21 mouse cellular contexts compared by ENCODE assay signal in the genomic region with DNA sequence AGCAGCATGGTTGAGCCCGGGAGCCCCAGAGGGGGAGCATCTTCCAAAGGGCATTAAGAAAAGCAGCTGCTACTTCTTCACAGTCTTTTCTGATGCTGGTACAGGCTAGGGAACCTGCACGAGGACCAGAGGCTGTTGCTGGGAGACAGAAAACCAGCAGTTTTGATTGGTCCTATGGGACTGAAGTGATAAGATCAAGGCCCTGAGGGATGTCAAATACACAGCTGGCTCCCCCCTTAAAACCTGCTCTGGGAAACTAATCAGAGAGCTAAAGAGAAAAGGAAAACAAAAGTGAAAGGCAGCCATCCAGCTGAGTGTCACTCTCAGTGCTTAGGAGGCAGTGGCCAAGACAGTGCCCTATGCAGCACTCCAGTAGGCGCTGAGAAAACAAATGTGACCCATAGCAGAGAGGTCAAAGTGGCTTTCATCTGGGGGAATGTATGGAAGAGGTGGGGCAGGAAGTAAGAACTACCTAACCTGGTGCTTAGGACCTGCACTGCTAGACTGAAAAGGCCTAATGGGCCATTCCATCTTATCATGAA. TPM values are rescaled to one million over a fixed set of nuclear protein-coding genes. Genes with fewer than 3 reads are reported as not detected.
DNase-seq lines count a peak whose midpoint lies in the region; ATAC-seq and TF ChIP-seq lines count a peak whose summit lies in the region.
"Had no signal": no experiment of that assay in that cellular context is flagged by ENCODE, and none has a peak within 500 bp of the region (broad histone marks: within the 10 kb centered on the region; RNA-seq: fewer than 3 reads in every experiment).

No protein-coding gene starts in this region.

- H3K27me3 ChIP-seq in lung, postnatal 0 days (replicated peaks; ENCODE audit: insufficient read depth, low read length): no peaks in the 10 kb centered on the region
- H3K27me3 ChIP-seq in midbrain, embryonic 15.5 days (replicated peaks): no peaks in the 10 kb centered on the region
- H3K27me3 ChIP-seq: embryonic facial prominence, embryonic 15.5 days; limb, embryonic 12.5 days; liver, embryonic 15.5 days had no signal

- no peak for TF ChIP-seq EP300 in lung, postnatal 0 days (IDR thresholded peaks at IDR 0.05)

- 0 out of 2 replicates have a peak, but pooled peaks have one; percentile 14 for ATAC-seq in lung, postnatal 0 days
- no peak for ATAC-seq in midbrain, embryonic 15.5 days (replicated peaks)

- 46% methylated on average over 3 of the region's 3 CpGs for WGBS in lung, postnatal 0 days
- 61% methylated on average over 3 of the region's 3 CpGs for WGBS in midbrain, embryonic 15.5 days

- H3K9me3 ChIP-seq in lung, postnatal 0 days (ENCODE audit: low read length): no peaks in the 10 kb centered on the region
- no peaks in the 10 kb centered on the region for H3K9me3 ChIP-seq in midbrain, embryonic 15.5 days
- H3K9me3 ChIP-seq: embryonic facial prominence, embryonic 15.5 days; forebrain, embryonic 10.5 days; G1E; limb, embryonic 12.5 days; liver, embryonic 15.5 days; midbrain, embryonic 10.5 days had no signal

- H3K4me3 ChIP-seq in lung, postnatal 0 days (ENCODE audit: low read depth, low read length): no peak overlapping the region
- H3K4me3 ChIP-seq in brown adipose tissue, adult 24 weeks (ENCODE audit: insufficient read depth, low read depth, low read length): no peak overlapping the region
- H3K4me3 ChIP-seq in midbrain, embryonic 15.5 days: no peak overlapping the region
- H3K4me3 ChIP-seq: embryonic facial prominence, embryonic 15.5 days; forebrain, embryonic 10.5 days; limb, embryonic 12.5 days; liver, embryonic 15.5 days; midbrain, embryonic 10.5 days; myocyte had no signal

- no peak for TF ChIP-seq CTCF in lung, postnatal 0 days (IDR thresholded peaks at IDR 0.05)

- no peak overlapping the region for H3K4me2 ChIP-seq in lung, postnatal 0 days (replicated peaks; ENCODE audit: low read depth, low read length)
- H3K4me2 ChIP-seq in midbrain, embryonic 15.5 days: no peak overlapping the region
- H3K4me2 ChIP-seq: embryonic facial prominence, embryonic 15.5 days; hindbrain, embryonic 14.5 days; limb, embryonic 12.5 days; liver, embryonic 15.5 days had no signal

- intact Hi-C loops in heart, postnatal 14 days (cut with DNase I): no loop called here

- peaks cover 6% of the 10 kb centered on the region; the same call in 1 of the 2 replicates for H3K36me3 ChIP-seq in lung, postnatal 0 days (ENCODE audit: insufficient read depth, low read length)
- peaks cover 8% of the 10 kb centered on the region; the same call in 1 of the 2 replicates for H3K36me3 ChIP-seq in midbrain, embryonic 15.5 days (replicated peaks)

- H3K9ac ChIP-seq in lung, postnatal 0 days (replicated peaks; ENCODE audit: low read depth): no peak overlapping the region
- H3K9ac ChIP-seq in midbrain, embryonic 15.5 days: no peak overlapping the region
- H3K9ac ChIP-seq: embryonic facial prominence, embryonic 15.5 days; hindbrain, embryonic 14.5 days; limb, embryonic 12.5 days; liver, embryonic 15.5 days had no signal

- peak; percentile 96 for DNase-seq in heart, adult 11 months
- DNase-seq in heart, postnatal 14 days: no peak
- no peak for DNase-seq in lung, postnatal 0 days (ENCODE audit: low spot score)
- no peak for DNase-seq in lung, postnatal 36 days
- peak; percentile 6 for DNase-seq in mesoderm, embryonic 11.5 days (ENCODE audit: low read depth, low spot score)
- DNase-seq in layer of hippocampus, adult 9-11 months: no peak
- DNase-seq: cerebellum, postnatal 25 days; kidney, adult 11 months; kidney, postnatal 25 days; lung, postnatal 14 days; thymus, adult 18-20 months had no signal

- H3K4me1 ChIP-seq in lung, postnatal 0 days (ENCODE audit: insufficient read depth, low read depth, low read length): peaks cover 8% of the 10 kb centered on the region; the same call in 1 of the 2 replicates
- peaks cover 14% of the 10 kb centered on the region for H3K4me1 ChIP-seq in brown adipose tissue, adult 24 weeks (ENCODE audit: control insufficient read depth, insufficient read depth, insufficient read length, low read length)
- H3K4me1 ChIP-seq in midbrain, embryonic 15.5 days: no peaks in the 10 kb centered on the region
- H3K4me1 ChIP-seq: embryonic facial prominence, embryonic 15.5 days; forebrain, embryonic 10.5 days; limb, embryonic 12.5 days had no signal

- no peak overlapping the region for H3K27ac ChIP-seq in lung, postnatal 0 days (ENCODE audit: low read length)
- H3K27ac ChIP-seq in brown adipose tissue, adult 24 weeks (replicated peaks; ENCODE audit: low read depth, low read length): peak overlapping the region; percentile 63
- H3K27ac ChIP-seq in midbrain, embryonic 15.5 days: no peak overlapping the region
- H3K27ac ChIP-seq: embryonic facial prominence, embryonic 15.5 days; forebrain, embryonic 10.5 days; hindbrain, embryonic 14.5 days; limb, embryonic 12.5 days; liver, embryonic 15.5 days; midbrain, embryonic 10.5 days had no signal

RNA-seq across cellular contexts. Expression of gene Uap1, which starts 14.3 kb away (rescaled TPM):
- 10 to 100 TPM; 49.1 to 55.4 TPM for total RNA-seq in heart, postnatal 14 days (2021)
- 50.6 and 53.2 TPM in 2 replicates for polyA plus RNA-seq in lung, postnatal 0 days (2015; fragmentation: Nextera tagmentation; extraction: Ambion mirVana)
- 54.8 and 58.0 TPM in 2 replicates for polyA plus RNA-seq in brown adipose tissue, adult 24 weeks (2012; ENCODE audit: insufficient read depth, insufficient read length, missing spikeins)
- 58.2 and 63.2 TPM in 2 replicates for polyA plus RNA-seq in midbrain, embryonic 15.5 days (2015; fragmentation: Nextera tagmentation; extraction: Ambion mirVana)

RNA-seq across cellular contexts. Expression of gene Ddr2, which starts 49.9 kb away (rescaled TPM):
- total RNA-seq in heart, postnatal 14 days (2021): 10 to 100 TPM; 25.3 to 26.8 TPM
- 20.6 and 23.7 TPM in 2 replicates for polyA plus RNA-seq in lung, postnatal 0 days (2015; fragmentation: Nextera tagmentation; extraction: Ambion mirVana)
- 10.9 and 15.5 TPM in 2 replicates for polyA plus RNA-seq in brown adipose tissue, adult 24 weeks (2012; ENCODE audit: insufficient read depth, insufficient read length, missing spikeins)
- 9.4 TPM in 2 replicates for polyA plus RNA-seq in midbrain, embryonic 15.5 days (2015; fragmentation: Nextera tagmentation; extraction: Ambion mirVana)
- polyA plus RNA-seq: G1E had no signal

RNA-seq across cellular contexts. Expression of gene Uhmk1, which starts 54.7 kb away (rescaled TPM):
- total RNA-seq in heart, postnatal 14 days (2021): 10 to 100 TPM; 19.9 to 23.2 TPM
- polyA plus RNA-seq in lung, postnatal 0 days (2015; fragmentation: Nextera tagmentation; extraction: Ambion mirVana): 4.8 and 5.2 TPM in 2 replicates
- polyA plus RNA-seq in brown adipose tissue, adult 24 weeks (2012; ENCODE audit: insufficient read depth, insufficient read length, missing spikeins): 32.6 and 42.6 TPM in 2 replicates
- polyA plus RNA-seq in midbrain, embryonic 15.5 days (2015; fragmentation: Nextera tagmentation; extraction: Ambion mirVana): 9.1 TPM in 2 replicates

Comparison
In these comparisons a context has a peak if more than half of its experiments do, and no peak if none do; other contexts are left out.
1. DNase-seq: peak in heart, adult 11 months (single experiment) and mesoderm, embryonic 11.5 days (single experiment); none in heart, postnatal 14 days (0 of 2), lung, postnatal 0 days (single experiment), lung, postnatal 36 days (single experiment) and layer of hippocampus, adult 9-11 months (single experiment).